Mouse (Mus musculus): ENCODE measurements around the gene Oas1d.
"Not testable (repeated sequence)": the region's sequence is repeated elsewhere in the genome, so short reads cannot be mapped to it uniquely, and the experiment has no call there.

DNA sequence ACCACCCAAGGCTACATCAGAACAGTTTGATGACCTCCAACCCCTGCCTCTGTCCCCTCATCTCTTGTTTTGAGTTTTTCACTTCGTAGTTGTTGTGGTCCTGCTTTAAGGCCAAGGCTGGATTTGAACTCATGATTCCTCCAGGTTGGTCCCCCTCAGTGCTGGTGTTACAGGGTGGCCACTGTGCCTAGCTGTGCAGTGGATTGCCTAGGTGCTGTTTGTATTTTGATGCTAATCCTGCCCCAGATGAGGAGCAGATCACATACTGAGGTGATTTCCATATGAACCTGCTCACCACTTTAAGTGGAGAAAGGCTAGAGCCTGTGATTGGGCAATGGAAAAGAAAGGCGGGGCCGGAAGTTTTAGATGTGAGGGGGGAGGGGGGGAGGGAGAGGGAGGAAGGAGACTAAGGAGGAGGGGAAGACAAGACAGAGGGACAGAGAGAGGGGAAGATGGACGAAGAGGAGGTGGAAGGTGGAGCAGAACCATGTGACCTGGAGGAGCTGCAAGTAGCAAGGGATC is 26.0 kb upstream of the Oas1d start:
- not testable (repeated sequence) for TF ChIP-seq EP300, POLR2A (IDR thresholded peaks at IDR 0.05; ENCODE audit: insufficient read depth, low read depth, low read length)
